Mouse (Mus musculus): ENCODE measurements around the gene Nek2. TPM values are rescaled to one million over a fixed set of nuclear protein-coding genes. Genes with fewer than 3 reads are reported as not detected.

The Nek2 gene
- 1 to 10 TPM; 7.9 to 8.0 TPM for polyA plus RNA-seq (2017; shearing (Covaris generic))

DNA sequence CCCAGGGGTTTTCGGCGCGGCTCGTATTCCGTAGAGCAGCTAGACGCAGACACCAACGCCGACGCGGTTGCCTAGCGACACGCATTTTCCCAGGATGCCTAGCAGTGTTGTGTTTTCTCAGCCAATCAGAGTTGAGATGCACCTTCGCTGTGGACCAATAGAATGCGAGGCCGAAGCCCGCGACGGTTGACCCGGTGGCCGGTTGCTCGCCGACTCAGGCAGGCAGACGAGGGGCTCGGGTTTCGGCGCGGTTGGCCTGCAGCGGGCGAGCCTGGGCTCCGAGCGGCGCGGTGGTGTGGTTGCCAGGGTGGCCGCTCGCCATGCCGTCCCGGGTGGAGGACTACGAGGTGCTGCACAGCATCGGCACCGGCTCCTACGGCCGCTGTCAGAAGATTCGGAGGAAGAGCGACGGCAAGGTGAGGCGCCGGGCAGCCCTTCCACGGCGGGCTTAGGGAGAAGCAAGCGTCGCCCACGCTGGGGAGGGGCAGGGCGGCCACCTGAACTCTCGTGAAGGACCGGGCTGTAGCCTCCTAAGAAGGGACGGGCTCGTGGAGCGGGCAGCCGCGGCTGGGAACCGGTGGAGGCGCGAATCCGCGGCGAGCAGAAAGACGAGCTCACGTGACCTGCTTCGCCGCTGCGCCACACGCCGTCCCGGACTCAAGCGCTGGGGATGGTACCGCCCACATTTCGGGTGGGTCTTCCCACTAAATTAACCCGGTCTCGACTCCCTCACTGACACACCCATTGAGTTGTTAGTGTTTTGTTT lies at the start of gene Nek2:
Nek2 (plus strand) TSS at position 119 of the 766 bp plus-strand sequence.

Other genes starting within 250 kb of the Nek2 start
- gene Dtl, start 245.9 kb upstream of the Nek2 start, polyA plus RNA-seq (2017; shearing (Covaris generic)), result 10 to 100 TPM in 1 of 2 experiments, 1 to 10 TPM in 1; 9.7 to 14.7 TPM
- gene Ints7, start 245.8 kb upstream of the Nek2 start, polyA plus RNA-seq (2017; shearing (Covaris generic)), result 10 to 100 TPM; 40.3 to 43.2 TPM
- 10 to 100 TPM; 19.0 to 29.0 TPM for gene Lpgat1, start 103.6 kb upstream of the Nek2 start, polyA plus RNA-seq (2017; shearing (Covaris generic))
- 1 to 10 TPM; 9.2 to 9.9 TPM for gene Slc30a1, start 85.3 kb downstream of the Nek2 start, polyA plus RNA-seq (2017; shearing (Covaris generic))
- 1 to 10 TPM; 1.3 to 1.6 TPM for gene Rd3, start 155.9 kb downstream of the Nek2 start, polyA plus RNA-seq (2017; shearing (Covaris generic))